18 mouse cellular contexts compared by ENCODE assay signal in genomic region chr13:19614311-19614710, GRCm38 (mm10). TPM values are rescaled to one million over a fixed set of nuclear protein-coding genes. Genes with fewer than 3 reads are reported as not detected.
"Had no signal": no experiment of that assay in that cellular context is flagged by ENCODE, and none has a peak within 500 bp of the region (broad histone marks: within the 10 kb centered on the region; RNA-seq: fewer than 3 reads in every experiment).

No protein-coding gene starts in this region.

- H3K9me3 ChIP-seq: neural tube, embryonic 13.5 days; neural tube, embryonic 15.5 days; stomach, embryonic 15.5 days had no signal

- H3K27me3 ChIP-seq: neural tube, embryonic 13.5 days; neural tube, embryonic 15.5 days; stomach, embryonic 15.5 days had no signal

- H3K4me1 ChIP-seq: stomach, embryonic 15.5 days had no signal

- H3K4me3 ChIP-seq: neural tube, embryonic 13.5 days; neural tube, embryonic 15.5 days; stomach, embryonic 15.5 days had no signal

- DNase-seq: retina, postnatal 1 day; right cerebral cortex, adult 18-20 months; right cerebral cortex, postnatal 14 days; right cerebral cortex, postnatal 25 days; right cerebral cortex, postnatal 4 days; spleen, adult 18-20 months; thymus, adult 18-20 months; thymus, adult 2 months; thymus, postnatal 14 days; thymus, postnatal 25 days; thymus, postnatal 36 days; thymus, postnatal 4 days had no signal

- H3K4me2 ChIP-seq: neural tube, embryonic 13.5 days; neural tube, embryonic 15.5 days; stomach, embryonic 15.5 days had no signal

- H3K9ac ChIP-seq: neural tube, embryonic 13.5 days; neural tube, embryonic 15.5 days; stomach, embryonic 15.5 days had no signal

- H3K27ac ChIP-seq: neural tube, embryonic 13.5 days; neural tube, embryonic 15.5 days; stomach, embryonic 15.5 days; stomach, postnatal 0 days had no signal

- H3K36me3 ChIP-seq: neural tube, embryonic 13.5 days; neural tube, embryonic 15.5 days; stomach, embryonic 15.5 days had no signal

RNA-seq across cellular contexts. Expression of gene Epdr1, which starts 5.4 kb away (rescaled TPM):
- total RNA-seq: neutrophil, adult 5-6 weeks had no signal

RNA-seq across cellular contexts. Expression of gene Sfrp4, which starts 8.6 kb away (rescaled TPM):
- total RNA-seq: neutrophil, adult 5-6 weeks had no signal
- polyA plus RNA-seq: testis, adult 2 months had no signal
